8 mouse cellular contexts compared by ENCODE assay signal in the genomic region with DNA sequence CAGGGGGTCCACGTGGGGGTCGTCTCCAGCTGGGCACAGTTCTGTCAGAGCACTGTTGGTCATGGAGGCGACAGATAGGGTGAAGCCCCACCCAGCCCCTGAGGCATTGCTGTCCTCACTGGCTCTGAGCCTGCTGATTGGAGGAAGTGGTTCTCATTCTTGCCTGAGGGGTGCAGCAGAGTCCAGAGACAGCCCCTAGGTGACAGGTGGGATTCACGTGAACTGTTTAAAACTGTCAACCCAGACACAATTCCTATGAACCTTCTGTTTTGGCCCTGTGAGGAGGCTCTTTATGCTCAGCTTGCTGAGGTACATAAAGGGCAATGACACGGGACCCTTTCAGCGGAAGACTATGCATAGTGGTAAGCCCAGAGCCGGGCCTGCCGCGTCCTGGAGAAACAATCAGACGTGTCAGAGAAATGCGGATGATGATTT.
DNase-seq lines count a peak whose midpoint lies in the region; ATAC-seq and TF ChIP-seq lines count a peak whose summit lies in the region.

No protein-coding gene starts in this region.

- peaks cover 60% of the 10 kb centered on the region for H3K4me1 ChIP-seq in embryonic facial prominence, embryonic 10.5 days
- H3K4me1 ChIP-seq in kidney, postnatal 0 days (replicated peaks; ENCODE audit: insufficient read depth, low read length): peaks cover 5% of the 10 kb centered on the region; the same call in 1 of the 2 replicates
- peaks cover 13% of the 10 kb centered on the region; the same call in 1 of the 2 replicates for H3K4me1 ChIP-seq in liver, embryonic 15.5 days (replicated peaks)

- no peak overlapping the region for H3K9ac ChIP-seq in kidney, postnatal 0 days (ENCODE audit: low read depth, low read length)
- H3K9ac ChIP-seq in liver, embryonic 15.5 days: no peak overlapping the region

- no peak overlapping the region for H3K4me2 ChIP-seq in kidney, postnatal 0 days (ENCODE audit: low read length)
- peak overlapping the region; percentile 18; the same call in 1 of the 2 replicates for H3K4me2 ChIP-seq in liver, embryonic 15.5 days

- H3K36me3 ChIP-seq in embryonic facial prominence, embryonic 10.5 days (replicated peaks): no peaks in the 10 kb centered on the region
- H3K36me3 ChIP-seq in kidney, postnatal 0 days (ENCODE audit: insufficient read depth, low read length): no peaks in the 10 kb centered on the region
- H3K36me3 ChIP-seq in liver, embryonic 15.5 days (replicated peaks): no peaks in the 10 kb centered on the region

- ATAC-seq in kidney, postnatal 0 days (replicated peaks; ENCODE audit: low FRiP score, low read depth): no peak; the same call in 1 of the 2 replicates
- peak; percentile 64 for ATAC-seq in liver, embryonic 15.5 days (ENCODE audit: insufficient read depth)

- WGBS in embryonic facial prominence, embryonic 10.5 days: 59% methylated on average over 11 of the region's 11 CpGs
- WGBS in kidney, postnatal 0 days: 37% methylated on average over 11 of the region's 11 CpGs
- whole genome bisulfite sequencing in liver, embryonic 15.5 days (ENCODE audit: insufficient replicate concordance): 48% methylated on average over 11 of the region's 11 CpGs

- DNase-seq in heart, adult 11 months: peak; percentile 83
- no peak for DNase-seq in heart, adult 18-20 months
- DNase-seq in embryonic facial prominence, embryonic 10.5 days (ENCODE audit: low spot score): peak; percentile 29
- peak; percentile 28 for DNase-seq in kidney, postnatal 0 days (ENCODE audit: low spot score)
- DNase-seq in thymus, postnatal 0 days (ENCODE audit: low spot score): peak; percentile 44
- no peak for DNase-seq in urinary bladder, postnatal 36 days (ENCODE audit: low spot score in 2 of 2)
- no peak for DNase-seq in cerebellum, adult 9-11 months

- no peaks in the 10 kb centered on the region for H3K9me3 ChIP-seq in embryonic facial prominence, embryonic 10.5 days
- no peaks in the 10 kb centered on the region for H3K9me3 ChIP-seq in kidney, postnatal 0 days (replicated peaks; ENCODE audit: low read length)
- no peaks in the 10 kb centered on the region for H3K9me3 ChIP-seq in liver, embryonic 15.5 days (replicated peaks)

- peak; percentile 51 for TF ChIP-seq CTCF in kidney, postnatal 0 days (IDR thresholded peaks at IDR 0.05; ENCODE audit: low read depth)

- H3K4me3 ChIP-seq in embryonic facial prominence, embryonic 10.5 days: no peak overlapping the region
- H3K4me3 ChIP-seq in kidney, postnatal 0 days (replicated peaks; ENCODE audit: low read depth, low read length): no peak overlapping the region
- no peak overlapping the region for H3K4me3 ChIP-seq in liver, embryonic 15.5 days (replicated peaks)

- no peak overlapping the region for H3K27ac ChIP-seq in embryonic facial prominence, embryonic 10.5 days (replicated peaks)
- H3K27ac ChIP-seq in kidney, postnatal 0 days: no peak overlapping the region
- H3K27ac ChIP-seq in liver, embryonic 15.5 days (replicated peaks): no peak overlapping the region

- H3K27me3 ChIP-seq in embryonic facial prominence, embryonic 10.5 days (replicated peaks; ENCODE audit: low read depth, poor library complexity, severe bottlenecking): 0 out of 2 replicates have a peak, but pooled peaks cover 19% of the 10 kb centered on the region
- no peaks in the 10 kb centered on the region for H3K27me3 ChIP-seq in kidney, postnatal 0 days (ENCODE audit: insufficient read depth, low read length)
- no peaks in the 10 kb centered on the region for H3K27me3 ChIP-seq in liver, embryonic 15.5 days

Comparison
In these comparisons a context has a peak if more than half of its experiments do, and no peak if none do; other contexts are left out.
1. DNase-seq: peak in heart, adult 11 months (single experiment), embryonic facial prominence, embryonic 10.5 days (single experiment), kidney, postnatal 0 days (single experiment) and thymus, postnatal 0 days (single experiment); none in heart, adult 18-20 months (0 of 2), urinary bladder, postnatal 36 days (0 of 2) and cerebellum, adult 9-11 months (single experiment).